Mouse (Mus musculus) erythroblast, embryonic 14.5 days (primary cell): Measurements from ENCODE around the gene Krtap19-5. TPM values are rescaled to one million over a fixed set of nuclear protein-coding genes. Genes with fewer than 3 reads are reported as not detected.

ENCODE experiments used
- H3K27me3 ChIP-seq: 2 replicates; pipeline ENCODE4 v1.6.1; 2012; ENCODE audit warnings: inconsistent platforms; ENCODE audit not compliant: control insufficient read depth
- H3K36me3 ChIP-seq: 2 replicates; pipeline ENCODE4 v1.6.1; 2012; ENCODE audit warnings: mild to moderate bottlenecking, inconsistent platforms; ENCODE audit not compliant: control insufficient read depth
- H3K4me1 ChIP-seq: 2 replicates; pipeline ENCODE4 v1.6.1; 2012; ENCODE audit warnings: inconsistent platforms; ENCODE audit not compliant: control insufficient read depth
- H3K4me3 ChIP-seq: replicated peaks from 2 replicates; pipeline ENCODE3; 2012; ENCODE audit warnings: moderate library complexity, mild to moderate bottlenecking, inconsistent platforms
- H3K9me3 ChIP-seq: 2 replicates; pipeline ENCODE4 v1.6.1; 2012; ENCODE audit warnings: low read length, inconsistent platforms, mixed read lengths; ENCODE audit not compliant: control insufficient read depth
- GATA1 ChIP-seq: IDR thresholded peaks from 2 replicates; pipeline ENCODE4 v1.6.1; 2012; ENCODE audit warnings: low read length, inconsistent platforms, mixed read lengths
- TAL1 ChIP-seq: IDR thresholded peaks from 3 replicates; pipeline ENCODE4 v1.6.1; 2012; ENCODE audit warnings: low read length, inconsistent platforms, mixed read lengths
- polyA plus RNA-seq: library from polyadenylated mRNA; stranded (reverse); fragments of >175 nt; gene quantifications from 2 replicates; pipeline ENCODE4 v1.2.3, GENCODE M21; 2012

Gene Krtap19-5
- polyA plus RNA-seq, result not detected in 2 replicates

DNA sequence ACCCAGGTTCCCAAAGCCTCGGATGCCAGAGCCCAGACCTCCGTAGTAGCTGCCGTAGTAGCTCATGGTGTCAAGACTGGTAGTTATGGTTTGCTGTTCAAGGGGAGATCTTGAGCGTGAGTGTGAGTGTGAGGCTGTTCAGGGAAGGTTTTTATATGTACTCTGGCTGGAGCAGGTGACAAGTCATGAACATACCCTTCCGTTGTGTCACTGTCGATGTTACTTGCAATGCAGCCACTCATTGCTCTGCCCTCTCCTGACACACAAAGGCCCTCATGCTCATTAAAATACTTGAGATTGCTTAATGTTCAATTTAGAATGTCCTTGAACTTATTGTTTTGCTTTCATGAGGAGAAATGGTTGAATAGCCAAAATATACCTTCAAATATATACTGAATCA, at the start of gene Krtap19-5:
TSS of gene Krtap19-5 (minus strand) at position 101 of the 400 bp plus-strand sequence.
- Histone ChIP-seq H3K36me3 (no peaks in the 10 kb centered on the region), H3K4me1 (no peaks in the 10 kb centered on the region), H3K27me3 (no peaks in the 10 kb centered on the region), H3K9me3 (peaks cover 16% of the 10 kb centered on the region), H3K4me3 (no peak within 1 kb of the TSS)
- TF ChIP-seq TAL1, result no peak
- no peak for TF ChIP-seq GATA1

DNA sequence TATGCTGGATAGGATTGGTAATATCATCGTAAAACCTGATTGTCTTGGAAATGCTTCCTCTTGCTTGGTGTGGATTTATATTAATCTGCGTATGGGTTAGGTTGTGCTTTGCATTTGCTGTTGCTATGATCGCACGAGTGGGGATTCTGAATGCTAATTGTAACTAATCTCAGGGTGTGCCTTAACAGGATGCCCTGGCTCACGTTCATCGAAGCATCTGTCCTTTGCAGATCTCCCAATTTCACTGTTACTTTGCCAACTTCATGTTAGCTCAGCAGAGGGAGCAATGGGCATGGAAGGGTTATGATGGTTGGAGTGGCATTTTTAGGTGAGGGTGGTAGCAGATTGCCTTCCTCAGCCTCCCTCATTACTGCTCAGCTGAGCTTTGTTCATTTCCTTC, 44.8 kb upstream of the Krtap19-5 start:
- no peak for TF ChIP-seq TAL1
- no peak for TF ChIP-seq GATA1
- Histone ChIP-seq H3K4me3 (no peak overlapping the region), H3K27me3 (no peaks in the 10 kb centered on the region), H3K4me1 (no peaks in the 10 kb centered on the region), H3K9me3 (peaks cover 2% of the 10 kb centered on the region; the same call in 1 of the 2 replicates), H3K36me3 (no peaks in the 10 kb centered on the region)

GRCm38 (mm10) chr16:88938252-88938651, 42.0 kb upstream of the Krtap19-5 start:
- H3K9me3 ChIP-seq, result peaks cover 2% of the 10 kb centered on the region; the same call in 1 of the 2 replicates
- H3K27me3 ChIP-seq, result no peaks in the 10 kb centered on the region
- no peaks in the 10 kb centered on the region for H3K36me3 ChIP-seq
- no peak overlapping the region for H3K4me3 ChIP-seq
- no peaks in the 10 kb centered on the region for H3K4me1 ChIP-seq
- TF ChIP-seq TAL1 (no peak), GATA1 (no peak)

GRCm38 (mm10) chr16:88932165-88932564, 35.9 kb upstream of the Krtap19-5 start, which contains the start of gene Krtap19-9b:
Gene Krtap19-9b, minus strand, starts transcription at chr16:88932265.
- no peaks in the 10 kb centered on the region for H3K27me3 ChIP-seq
- H3K9me3 ChIP-seq, result peaks cover 4% of the 10 kb centered on the region
- H3K4me1 ChIP-seq, result no peaks in the 10 kb centered on the region
- H3K4me3 ChIP-seq, result no peak within 1 kb of the TSS
- H3K36me3 ChIP-seq, result no peaks in the 10 kb centered on the region
- TF ChIP-seq TAL1, result no peak
- TF ChIP-seq GATA1, result no peak

GRCm38 (mm10) chr16:88886870-88887269, 9.4 kb downstream of the Krtap19-5 start:
- Histone ChIP-seq H3K27me3 (no peaks in the 10 kb centered on the region), H3K9me3 (peaks cover 5% of the 10 kb centered on the region), H3K4me3 (no peak overlapping the region), H3K36me3 (no peaks in the 10 kb centered on the region), H3K4me1 (no peaks in the 10 kb centered on the region)
- TF ChIP-seq TAL1 (no peak), GATA1 (no peak)

DNA sequence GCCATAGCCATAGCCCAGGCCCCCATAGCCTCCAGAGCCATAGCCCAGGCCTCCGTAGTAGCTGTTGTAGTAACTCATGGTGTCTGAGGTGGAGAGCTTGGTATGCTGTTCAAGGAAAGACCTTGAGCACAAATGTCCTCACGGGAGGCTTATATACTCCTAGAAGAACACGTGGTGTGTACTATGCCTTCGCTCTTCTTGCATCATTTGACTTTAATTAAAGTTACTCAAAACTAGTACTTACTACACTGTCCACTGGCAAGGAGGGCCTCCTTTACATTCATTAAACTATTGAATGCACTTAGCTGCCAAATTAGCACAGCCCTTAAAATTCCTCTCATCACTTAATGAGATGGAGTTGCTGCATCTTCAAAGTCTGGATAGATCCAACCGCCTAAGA, 11.3 kb downstream of the Krtap19-5 start, which contains the start of gene Krtap19-4:
TSS of gene Krtap19-4 (minus strand) at position 101 of the 400 bp plus-strand sequence.
- H3K27me3 ChIP-seq, result no peaks in the 10 kb centered on the region
- H3K4me3 ChIP-seq, result no peak within 1 kb of the TSS
- no peak for TF ChIP-seq GATA1
- no peak for TF ChIP-seq TAL1
- H3K4me1 ChIP-seq, result no peaks in the 10 kb centered on the region
- H3K36me3 ChIP-seq, result no peaks in the 10 kb centered on the region
- H3K9me3 ChIP-seq, result peaks cover 5% of the 10 kb centered on the region

DNA sequence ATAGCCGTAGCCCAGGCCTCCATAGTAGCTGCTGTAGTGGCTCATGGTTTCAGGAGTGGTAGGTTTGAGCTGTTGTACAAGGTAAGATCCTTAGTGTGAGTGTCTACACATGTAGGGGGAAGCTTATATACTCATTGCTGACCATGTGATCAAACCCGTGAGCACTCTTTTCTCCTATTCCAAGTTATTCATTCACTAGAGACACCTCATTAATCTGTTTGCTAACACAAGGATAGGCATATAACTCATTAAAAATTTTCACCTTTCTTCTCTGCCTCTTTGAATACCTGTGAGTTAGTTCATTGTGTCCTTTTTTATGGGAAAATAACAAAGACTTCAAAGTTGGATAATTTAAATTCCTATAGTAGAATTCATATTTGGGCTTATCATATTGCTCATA, 18.3 kb downstream of the Krtap19-5 start, which contains the start of gene Krtap19-3:
TSS of gene Krtap19-3 (minus strand) at position 101 of the 400 bp plus-strand sequence.
- no peaks in the 10 kb centered on the region for H3K9me3 ChIP-seq
- H3K27me3 ChIP-seq, result no peaks in the 10 kb centered on the region
- H3K4me1 ChIP-seq, result no peaks in the 10 kb centered on the region
- H3K4me3 ChIP-seq, result no peak within 1 kb of the TSS
- TF ChIP-seq TAL1, result no peak
- no peak for TF ChIP-seq GATA1
- H3K36me3 ChIP-seq, result no peaks in the 10 kb centered on the region

- no peaks in the 10 kb centered on the region for H3K4me1 ChIP-seq
- no peaks in the 10 kb centered on the region for H3K9me3 ChIP-seq
- no peaks in the 10 kb centered on the region for H3K36me3 ChIP-seq
- no peak for TF ChIP-seq TAL1
- no peak for TF ChIP-seq GATA1
- H3K4me3 ChIP-seq, result no peak within 1 kb of the TSS
- no peaks in the 10 kb centered on the region for H3K27me3 ChIP-seq
Measured at GRCm38 (mm10) chr16:88874169-88874568, 22.1 kb downstream of the Krtap19-5 start, which contains the start of gene Krtap19-2. Gene Krtap19-2, minus strand, starts transcription at chr16:88874269.

DNA sequence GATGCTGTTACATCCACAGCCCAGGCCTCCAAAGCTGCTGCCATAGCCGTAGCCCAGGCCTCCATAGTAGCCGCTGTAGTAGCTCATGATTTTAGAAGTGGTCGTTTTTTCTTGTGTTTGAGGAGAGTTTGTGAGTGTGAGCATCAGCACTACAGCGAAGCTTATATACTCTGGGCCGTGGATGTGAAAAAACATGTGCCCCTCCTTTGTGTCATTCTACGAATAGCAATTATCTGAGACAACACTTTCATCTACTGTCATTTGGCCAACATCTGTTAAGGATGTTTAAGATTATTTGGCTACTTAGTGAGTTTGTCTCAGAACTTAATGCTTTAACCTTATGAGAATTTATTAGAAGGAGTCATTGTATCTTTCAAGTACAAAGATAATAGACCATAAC, 26.9 kb downstream of the Krtap19-5 start, which contains the start of gene Krtap19-1:
TSS of gene Krtap19-1 (minus strand) at position 101 of the 400 bp plus-strand sequence.
- H3K4me1 ChIP-seq, result no peaks in the 10 kb centered on the region
- H3K36me3 ChIP-seq, result no peaks in the 10 kb centered on the region
- no peak for TF ChIP-seq TAL1
- no peak for TF ChIP-seq GATA1
- no peak within 1 kb of the TSS for H3K4me3 ChIP-seq
- no peaks in the 10 kb centered on the region for H3K27me3 ChIP-seq
- no peaks in the 10 kb centered on the region; the same call in 1 of the 2 replicates for H3K9me3 ChIP-seq

DNA sequence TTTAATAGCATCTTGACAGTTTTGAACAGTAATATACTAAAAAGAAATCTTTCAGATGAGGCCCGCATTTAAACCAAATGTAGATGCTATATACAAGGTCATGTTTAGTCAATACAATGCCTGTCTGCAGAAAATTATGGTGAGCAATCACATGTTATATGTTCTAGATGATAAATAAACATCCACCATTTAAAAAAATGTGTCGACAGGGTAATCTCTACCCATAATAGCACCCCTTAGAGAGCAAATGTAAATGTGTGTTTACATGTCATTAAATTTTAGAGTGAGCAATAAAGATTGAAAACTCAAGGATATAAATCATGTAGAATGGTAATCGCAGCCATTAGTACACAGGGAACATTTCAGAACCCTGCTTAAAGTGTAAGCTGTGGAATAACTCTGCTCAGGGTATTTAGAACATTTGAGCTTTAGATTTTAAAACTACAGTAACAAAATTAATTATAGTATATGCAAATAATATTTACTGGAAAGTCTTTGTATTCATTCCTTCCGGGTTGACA, 31.3 kb downstream of the Krtap19-5 start:
- no peak overlapping the region for H3K4me3 ChIP-seq
- no peaks in the 10 kb centered on the region for H3K4me1 ChIP-seq
- H3K27me3 ChIP-seq, result no peaks in the 10 kb centered on the region
- TF ChIP-seq TAL1 (no peak), GATA1 (no peak)
- no peaks in the 10 kb centered on the region for H3K36me3 ChIP-seq
- H3K9me3 ChIP-seq, result peaks cover 3% of the 10 kb centered on the region
